Comparison of ENCODE assay signal across 12 mouse cellular contexts in genomic region chr10:49368601-49369000, GRCm38 (mm10).
"Had no signal": no experiment of that assay in that cellular context is flagged by ENCODE, and none has a peak within 500 bp of the region (broad histone marks: within the 10 kb centered on the region; RNA-seq: fewer than 3 reads in every experiment).

No protein-coding gene starts in this region.

- H3K27me3 ChIP-seq: kidney, embryonic 15.5 days; limb, embryonic 12.5 days; liver, embryonic 13.5 days; lung, embryonic 15.5 days; midbrain, embryonic 12.5 days had no signal

- DNase-seq: kidney, postnatal 14 days; layer of hippocampus, adult 9-11 months; liver; liver, embryonic 13.5 days; liver, postnatal 0 days; lung, postnatal 14 days; right cerebral cortex, postnatal 14 days had no signal

- H3K4me3 ChIP-seq: kidney, embryonic 15.5 days; limb, embryonic 12.5 days; liver, embryonic 13.5 days; lung, embryonic 15.5 days; midbrain, embryonic 12.5 days had no signal

- H3K27ac ChIP-seq: kidney, embryonic 15.5 days; limb, embryonic 12.5 days; liver, embryonic 13.5 days; lung, embryonic 15.5 days; midbrain, embryonic 12.5 days had no signal

- H3K4me1 ChIP-seq: kidney, embryonic 15.5 days; limb, embryonic 12.5 days; liver, embryonic 13.5 days; lung, embryonic 15.5 days; midbrain, embryonic 12.5 days had no signal

- ATAC-seq: liver, postnatal 0 days; midbrain, embryonic 16.5 days had no signal
